Mouse (Mus musculus) forebrain, embryonic 16.5 days (tissue): ENCODE results near the gene 1700025G04Rik. TPM values are rescaled to one million over a fixed set of nuclear protein-coding genes. Genes with fewer than 3 reads are reported as not detected.
A peak's percentile ranks its signal among the peaks of the same experiment; 100 is the strongest.

Experiments
- ATAC-seq: fragments of 200-750 bp; cut with Nextera tagmentation; 2 replicates; pipeline ENCODE4 v1.8.0; 2017; ENCODE audit warnings: mild to moderate bottlenecking, moderate library complexity
- H3K27ac ChIP-seq: fragments of 300-500 bp; sonication (generic); 2 replicates; pipeline ENCODE4 v1.5.1; 2014; ENCODE audit warnings: low read length, control low read depth
- H3K27me3 ChIP-seq: fragments of 300-500 bp; sonication (generic); replicated peaks from 2 replicates; pipeline ENCODE4 v1.6.1; 2014; ENCODE audit warnings: low read length; ENCODE audit not compliant: control insufficient read depth, insufficient read depth
- H3K36me3 ChIP-seq: fragments of 300-500 bp; sonication (generic); 2 replicates; pipeline ENCODE4 v1.6.1; 2014; ENCODE audit not compliant: control insufficient read depth, insufficient read depth
- H3K4me1 ChIP-seq: fragments of 300-500 bp; sonication (generic); replicated peaks from 2 replicates; pipeline ENCODE4 v1.6.1; 2014; ENCODE audit warnings: low read length; ENCODE audit not compliant: control insufficient read depth, insufficient read depth
- H3K4me2 ChIP-seq: fragments of 300-500 bp; sonication (generic); 2 replicates; pipeline ENCODE4 v1.6.1; 2014; ENCODE audit warnings: mild to moderate bottlenecking, low read length, control low read depth
- H3K4me3 ChIP-seq: fragments of 300-500 bp; sonication (generic); replicated peaks from 2 replicates; pipeline ENCODE4 v1.5.1; 2014; ENCODE audit warnings: mild to moderate bottlenecking, low read length, control low read depth
- H3K9ac ChIP-seq: fragments of 300-500 bp; sonication (generic); replicated peaks from 2 replicates; pipeline ENCODE4 v1.6.1; 2014; ENCODE audit warnings: low read depth, low read length, control low read depth
- H3K9me3 ChIP-seq: fragments of 300-500 bp; sonication (generic); 2 replicates; pipeline ENCODE4 v1.6.1; 2016; ENCODE audit warnings: low read length; ENCODE audit not compliant: control insufficient read depth
- WGBS: fragments of 180-500 bp; shearing (Covaris S2); extraction: QIAGEN DNeasy Blood & Tissue Kit; methylation state at CpG from one replicate; pipeline ENCODE4 v1.1.7; 2014; 5-methylcytosine and 5-hydroxymethylcytosine counted together
- polyA plus RNA-seq: library from polyadenylated mRNA; unstranded; fragments of >200 nt; fragmentation: Nextera tagmentation; extraction: Ambion mirVana; gene quantifications from 2 replicates; pipeline ENCODE4 v1.2.1, GENCODE M21; 2015

Gene 1700025G04Rik
- polyA plus RNA-seq, 1 experiment from 2014 or later: 31.2 TPM

- Histone ChIP-seq H3K4me3 (no peak overlapping the region), H3K27ac (peak overlapping the region; percentile 50), H3K36me3 (no peaks in the 10 kb centered on the region), H3K27me3 (no peaks in the 10 kb centered on the region), H3K9me3 (no peaks in the 10 kb centered on the region), H3K9ac (no peak overlapping the region), H3K4me1 (peaks cover 33% of the 10 kb centered on the region), H3K4me2 (no peak overlapping the region)
- 63% methylated on average over 8 of the region's 8 CpGs for WGBS
- ATAC-seq: peak; percentile 51
Measured at GRCm38 (mm10) chr1:151998721-151999206, 91.2 kb downstream of the 1700025G04Rik start.

- ATAC-seq: no peak
- WGBS: 92% methylated on average over 7 of the region's 7 CpGs
Measured at GRCm38 (mm10) chr1:151997591-151997990, 92.3 kb downstream of the 1700025G04Rik start.

GRCm38 (mm10) chr1:151995948-151996697 lies 93.8 kb downstream of the 1700025G04Rik start:
- no peak for ATAC-seq
- 57% methylated on average over 10 of the region's 10 CpGs for WGBS
- H3K36me3 ChIP-seq: peaks cover 2% of the 10 kb centered on the region; the same call in 1 of the 2 replicates
- no peaks in the 10 kb centered on the region for H3K27me3 ChIP-seq
- no peak overlapping the region for H3K27ac ChIP-seq
- H3K9ac ChIP-seq: no peak overlapping the region
- H3K4me1 ChIP-seq: peaks cover 26% of the 10 kb centered on the region
- H3K9me3 ChIP-seq: peaks cover 3% of the 10 kb centered on the region
- H3K4me2 ChIP-seq: no peak overlapping the region
- H3K4me3 ChIP-seq: no peak overlapping the region

More at GRCm38 (mm10) chr1:151997591-151997990, 92.3 kb downstream of the 1700025G04Rik start:
- H3K4me2 ChIP-seq: no peak overlapping the region
- no peak overlapping the region for H3K4me3 ChIP-seq
- H3K4me1 ChIP-seq: peaks cover 31% of the 10 kb centered on the region
- H3K9me3 ChIP-seq: no peaks in the 10 kb centered on the region
- H3K27ac ChIP-seq: no peak overlapping the region
- no peak overlapping the region for H3K9ac ChIP-seq
- no peaks in the 10 kb centered on the region for H3K27me3 ChIP-seq
- H3K36me3 ChIP-seq: no peaks in the 10 kb centered on the region

GRCm38 (mm10) chr1:151994271-151994670 lies 95.7 kb downstream of the 1700025G04Rik start:
- peaks cover 17% of the 10 kb centered on the region for H3K4me1 ChIP-seq
- peak overlapping the region; percentile 27; the same call in 1 of the 2 replicates for H3K27ac ChIP-seq
- H3K4me2 ChIP-seq: no peak overlapping the region
- no peak overlapping the region for H3K9ac ChIP-seq
- 43% methylated on average over 6 of the region's 6 CpGs for WGBS
- peak; percentile 69 for ATAC-seq
- H3K4me3 ChIP-seq: no peak overlapping the region
- no peaks in the 10 kb centered on the region for H3K27me3 ChIP-seq
- peaks cover 3% of the 10 kb centered on the region for H3K9me3 ChIP-seq
- peaks cover 2% of the 10 kb centered on the region; the same call in 1 of the 2 replicates for H3K36me3 ChIP-seq

- Histone ChIP-seq H3K27ac (no peak overlapping the region), H3K27me3 (no peaks in the 10 kb centered on the region), H3K4me2 (no peak overlapping the region), H3K4me1 (peaks cover 10% of the 10 kb centered on the region), H3K9ac (no peak overlapping the region), H3K36me3 (peaks cover 2% of the 10 kb centered on the region; the same call in 1 of the 2 replicates), H3K4me3 (no peak overlapping the region), H3K9me3 (peaks cover 3% of the 10 kb centered on the region)
- no peak for ATAC-seq
- WGBS: 90% methylated on average over 4 of the region's 4 CpGs
Measured at GRCm38 (mm10) chr1:151991505-151991904, 98.4 kb downstream of the 1700025G04Rik start.

- no peak for ATAC-seq
- Histone ChIP-seq H3K27ac (no peak overlapping the region), H3K4me2 (no peak overlapping the region), H3K27me3 (no peaks in the 10 kb centered on the region), H3K9me3 (peaks cover 3% of the 10 kb centered on the region), H3K36me3 (peaks cover 2% of the 10 kb centered on the region; the same call in 1 of the 2 replicates), H3K4me3 (no peak overlapping the region), H3K4me1 (peaks cover 15% of the 10 kb centered on the region), H3K9ac (no peak overlapping the region)
- 89% methylated on average over 4 of the region's 4 CpGs for WGBS
Measured at GRCm38 (mm10) chr1:151990615-151991014, 99.3 kb downstream of the 1700025G04Rik start.

- Histone ChIP-seq H3K27me3 (no peaks in the 10 kb centered on the region), H3K36me3 (peaks cover 2% of the 10 kb centered on the region; the same call in 1 of the 2 replicates), H3K4me3 (no peak overlapping the region), H3K27ac (no peak overlapping the region; the same call in 1 of the 2 replicates), H3K9ac (no peak overlapping the region), H3K4me1 (peaks cover 25% of the 10 kb centered on the region), H3K4me2 (no peak overlapping the region), H3K9me3 (peaks cover 3% of the 10 kb centered on the region)
- ATAC-seq: no peak
- WGBS: 88% methylated on average over 7 of the region's 7 CpGs
Measured at GRCm38 (mm10) chr1:151988713-151989112, 101.2 kb downstream of the 1700025G04Rik start.

- 87% methylated on average over 8 of the region's 8 CpGs for WGBS
- Histone ChIP-seq H3K4me3 (no peak overlapping the region), H3K27me3 (no peaks in the 10 kb centered on the region), H3K4me1 (peaks cover 31% of the 10 kb centered on the region), H3K9ac (no peak overlapping the region), H3K27ac (no peak overlapping the region), H3K4me2 (no peak overlapping the region), H3K9me3 (peaks cover 3% of the 10 kb centered on the region), H3K36me3 (peaks cover 2% of the 10 kb centered on the region; the same call in 1 of the 2 replicates)
- ATAC-seq: no peak
Measured at GRCm38 (mm10) chr1:151988066-151988465, 101.9 kb downstream of the 1700025G04Rik start.

- ATAC-seq: peak; percentile 64
- no peak overlapping the region for H3K4me3 ChIP-seq
- H3K36me3 ChIP-seq: no peaks in the 10 kb centered on the region
- H3K4me1 ChIP-seq: peaks cover 32% of the 10 kb centered on the region
- H3K4me2 ChIP-seq: no peak overlapping the region
- H3K27ac ChIP-seq: no peak overlapping the region
- 62% methylated on average over 11 of the region's 11 CpGs for WGBS
- no peak overlapping the region for H3K9ac ChIP-seq
- no peaks in the 10 kb centered on the region for H3K9me3 ChIP-seq
- no peaks in the 10 kb centered on the region for H3K27me3 ChIP-seq
Measured at GRCm38 (mm10) chr1:151986024-151986778, 103.7 kb downstream of the 1700025G04Rik start.
